Mouse (Mus musculus): Measurements from ENCODE around the gene Igdcc4.

- TF ChIP-seq MAFK (IDR thresholded peaks at IDR 0.05; ENCODE audit: insufficient read depth, low read depth, low read length) (no peak), HCFC1 (IDR thresholded peaks at IDR 0.05; ENCODE audit: borderline replicate concordance, insufficient read depth, low read length) (no peak), ZNF384 (IDR thresholded peaks at IDR 0.05; ENCODE audit: low read depth, low read length) (no peak), ZC3H11A (IDR thresholded peaks at IDR 0.05; ENCODE audit: borderline replicate concordance, low read depth, low read length) (peak; percentile 84)
Observed at GRCm38 (mm10) chr9:65120935-65121334, 19.6 kb downstream of the Igdcc4 start.
